Mouse (Mus musculus): ENCODE data around the gene Cep55. TPM values are rescaled to one million over a fixed set of nuclear protein-coding genes. Genes with fewer than 3 reads are reported as not detected.

Cep55 gene
- polyA plus RNA-seq, 1 experiment from 2014 or later: 21.8 TPM

Other genes with a start within 250 kb of the Cep55 start
- 1.4 and 2.5 TPM in 2 replicates for gene Myof, start 11.4 kb upstream of the Cep55 start, polyA plus RNA-seq (2014; fragmentation: Nextera tagmentation; extraction: Ambion mirVana)
- 0.17 TPM in 1 of 2 replicates, not detected in the other for gene Ffar4, start 42.1 kb downstream of the Cep55 start, polyA plus RNA-seq (2014; fragmentation: Nextera tagmentation; extraction: Ambion mirVana)
- 1.0 and 2.9 TPM in 2 replicates for gene Rbp4, start 70.3 kb downstream of the Cep55 start, polyA plus RNA-seq (2014; fragmentation: Nextera tagmentation; extraction: Ambion mirVana)
- 0.06 and 0.07 TPM in 2 replicates for gene Pde6c, start 77.8 kb downstream of the Cep55 start, polyA plus RNA-seq (2014; fragmentation: Nextera tagmentation; extraction: Ambion mirVana)
- 38.9 and 44.5 TPM in 2 replicates for gene Fra10ac1, start 169.1 kb downstream of the Cep55 start, polyA plus RNA-seq (2014; fragmentation: Nextera tagmentation; extraction: Ambion mirVana)
- 8.8 and 13.3 TPM in 2 replicates for gene Lgi1, start 209.5 kb downstream of the Cep55 start, polyA plus RNA-seq (2014; fragmentation: Nextera tagmentation; extraction: Ambion mirVana)

Data from forebrain, embryonic 14.5 days (tissue).